Mouse (Mus musculus): ENCODE results near the gene Plppr3. TPM values are rescaled to one million over a fixed set of nuclear protein-coding genes. Genes with fewer than 3 reads are reported as not detected.
"Not testable (repeated sequence)": the region's sequence is repeated elsewhere in the genome, so short reads cannot be mapped to it uniquely, and the experiment has no call there.

Plppr3 gene
- polyA plus RNA-seq, 1 experiment from 2014 or later, result 5.1 TPM

- Histone ChIP-seq H3K27ac (ENCODE audit: low read length) (peak within 1 kb of the TSS; percentile 98), H3K4me1 (ENCODE audit: control insufficient read depth, low read depth, low read length) (peaks cover 24% of the 10 kb centered on the region), H3K36me3 (ENCODE audit: control insufficient read depth, insufficient read depth) (peaks cover 12% of the 10 kb centered on the region), H3K4me3 (ENCODE audit: low read depth, low read length) (peak within 1 kb of the TSS; percentile 95), H3K9me3 (replicated peaks; ENCODE audit: control insufficient read depth, low read length) (no peaks in the 10 kb centered on the region), H3K9ac (ENCODE audit: low read depth, low read length) (peak within 1 kb of the TSS; percentile 100), H3K27me3 (ENCODE audit: control insufficient read depth, insufficient read depth, low read depth, low read length) (no peaks in the 10 kb centered on the region), H3K4me2 (ENCODE audit: low read depth, low read length) (peak within 1 kb of the TSS; percentile 80)
- ATAC-seq (ENCODE audit: low read depth), result peak; percentile 94
- WGBS (ENCODE audit: insufficient replicate concordance), result 1% methylated on average over 52 of the region's 52 CpGs
These were observed 34.0 kb upstream of the Plppr3 start, which contains the start of gene Med16 for GRCm38 (mm10) chr10:79908167-79909091. TSS of gene Med16 (minus strand) at chr10:79908923.

- Histone ChIP-seq H3K4me1 (ENCODE audit: control insufficient read depth, low read depth, low read length) (peaks cover 21% of the 10 kb centered on the region), H3K27me3 (ENCODE audit: control insufficient read depth, insufficient read depth, low read depth, low read length) (no peaks in the 10 kb centered on the region), H3K9me3 (replicated peaks; ENCODE audit: control insufficient read depth, low read length) (no peaks in the 10 kb centered on the region), H3K36me3 (ENCODE audit: control insufficient read depth, insufficient read depth) (peaks cover 12% of the 10 kb centered on the region), H3K27ac (ENCODE audit: low read length) (no peak overlapping the region), H3K9ac (ENCODE audit: low read depth, low read length) (no peak overlapping the region), H3K4me2 (ENCODE audit: low read depth, low read length) (no peak overlapping the region), H3K4me3 (ENCODE audit: low read depth, low read length) (peak overlapping the region; percentile 95; the same call in 1 of the 2 replicates)
- ATAC-seq (ENCODE audit: low read depth), result no peak
- WGBS (ENCODE audit: insufficient replicate concordance), result 90% methylated on average over 10 of the region's 10 CpGs
These were observed 33.0 kb upstream of the Plppr3 start for GRCm38 (mm10) chr10:79907415-79907814.

- H3K27ac ChIP-seq (ENCODE audit: low read length), result no peak overlapping the region
- no peak overlapping the region for H3K4me2 ChIP-seq (ENCODE audit: low read depth, low read length)
- no peak for ATAC-seq (ENCODE audit: low read depth)
- no peak overlapping the region for H3K4me3 ChIP-seq (ENCODE audit: low read depth, low read length)
- H3K36me3 ChIP-seq (ENCODE audit: control insufficient read depth, insufficient read depth), result peaks cover 10% of the 10 kb centered on the region
- 87% methylated on average over 9 of the region's 9 CpGs for WGBS (ENCODE audit: insufficient replicate concordance)
- no peaks in the 10 kb centered on the region for H3K27me3 ChIP-seq (ENCODE audit: control insufficient read depth, insufficient read depth, low read depth, low read length)
- no peaks in the 10 kb centered on the region for H3K9me3 ChIP-seq (replicated peaks; ENCODE audit: control insufficient read depth, low read length)
- H3K4me1 ChIP-seq (ENCODE audit: control insufficient read depth, low read depth, low read length), result peaks cover 19% of the 10 kb centered on the region
- no peak overlapping the region for H3K9ac ChIP-seq (ENCODE audit: low read depth, low read length)
These were observed 32.3 kb upstream of the Plppr3 start for GRCm38 (mm10) chr10:79906712-79907111.

GRCm38 (mm10) chr10:79900951-79901410, 26.5 kb upstream of the Plppr3 start:
- Histone ChIP-seq H3K4me3 (ENCODE audit: low read depth, low read length) (no peak overlapping the region), H3K27ac (ENCODE audit: low read length) (no peak overlapping the region), H3K9ac (ENCODE audit: low read depth, low read length) (no peak overlapping the region), H3K4me1 (ENCODE audit: control insufficient read depth, low read depth, low read length) (peaks cover 8% of the 10 kb centered on the region), H3K4me2 (ENCODE audit: low read depth, low read length) (no peak overlapping the region), H3K27me3 (ENCODE audit: control insufficient read depth, insufficient read depth, low read depth, low read length) (no peaks in the 10 kb centered on the region), H3K36me3 (ENCODE audit: control insufficient read depth, insufficient read depth) (peaks cover 5% of the 10 kb centered on the region; the same call in 1 of the 2 replicates), H3K9me3 (replicated peaks; ENCODE audit: control insufficient read depth, low read length) (no peaks in the 10 kb centered on the region)
- 67% methylated on average over 2 of the region's 2 CpGs for WGBS (ENCODE audit: insufficient replicate concordance)
- no peak for ATAC-seq (ENCODE audit: low read depth)

GRCm38 (mm10) chr10:79897316-79898245, 23.1 kb upstream of the Plppr3 start:
- Histone ChIP-seq H3K36me3 (ENCODE audit: control insufficient read depth, insufficient read depth) (no peaks in the 10 kb centered on the region), H3K4me1 (ENCODE audit: control insufficient read depth, low read depth, low read length) (peaks cover 8% of the 10 kb centered on the region), H3K9ac (ENCODE audit: low read depth, low read length) (no peak overlapping the region), H3K4me2 (ENCODE audit: low read depth, low read length) (peak overlapping the region; percentile 18), H3K27ac (ENCODE audit: low read length) (peak overlapping the region; percentile 69), H3K4me3 (ENCODE audit: low read depth, low read length) (peak overlapping the region; percentile 10), H3K9me3 (replicated peaks; ENCODE audit: control insufficient read depth, low read length) (no peaks in the 10 kb centered on the region), H3K27me3 (ENCODE audit: control insufficient read depth, insufficient read depth, low read depth, low read length) (no peaks in the 10 kb centered on the region)
- 54% methylated on average over 20 of the region's 20 CpGs for WGBS (ENCODE audit: insufficient replicate concordance)
- peak; percentile 85 for ATAC-seq (ENCODE audit: low read depth)

- H3K27me3 ChIP-seq (ENCODE audit: control insufficient read depth, insufficient read depth, low read depth, low read length), result no peaks in the 10 kb centered on the region
- ATAC-seq (ENCODE audit: low read depth), result peak; percentile 7; the same call in 1 of the 2 replicates
- H3K4me1 ChIP-seq (ENCODE audit: control insufficient read depth, low read depth, low read length), result peaks cover 8% of the 10 kb centered on the region
- no peak overlapping the region for H3K4me3 ChIP-seq (ENCODE audit: low read depth, low read length)
- H3K36me3 ChIP-seq (ENCODE audit: control insufficient read depth, insufficient read depth), result no peaks in the 10 kb centered on the region
- peak overlapping the region; percentile 69 for H3K27ac ChIP-seq (ENCODE audit: low read length)
- no peaks in the 10 kb centered on the region for H3K9me3 ChIP-seq (replicated peaks; ENCODE audit: control insufficient read depth, low read length)
- no peak overlapping the region for H3K4me2 ChIP-seq (ENCODE audit: low read depth, low read length)
- no peak overlapping the region for H3K9ac ChIP-seq (ENCODE audit: low read depth, low read length)
- 70% methylated on average over 13 of the region's 13 CpGs for WGBS (ENCODE audit: insufficient replicate concordance)
These were observed 22.4 kb upstream of the Plppr3 start for GRCm38 (mm10) chr10:79896814-79897213.

- 86% methylated on average over 16 of the region's 16 CpGs for WGBS (ENCODE audit: insufficient replicate concordance)
- no peak overlapping the region for H3K4me3 ChIP-seq (ENCODE audit: low read depth, low read length)
- no peak overlapping the region for H3K27ac ChIP-seq (ENCODE audit: low read length)
- H3K4me1 ChIP-seq (ENCODE audit: control insufficient read depth, low read depth, low read length), result peaks cover 8% of the 10 kb centered on the region
- no peak for ATAC-seq (ENCODE audit: low read depth)
- no peak overlapping the region for H3K9ac ChIP-seq (ENCODE audit: low read depth, low read length)
- no peaks in the 10 kb centered on the region for H3K27me3 ChIP-seq (ENCODE audit: control insufficient read depth, insufficient read depth, low read depth, low read length)
- H3K36me3 ChIP-seq (ENCODE audit: control insufficient read depth, insufficient read depth), result no peaks in the 10 kb centered on the region
- H3K9me3 ChIP-seq (replicated peaks; ENCODE audit: control insufficient read depth, low read length), result no peaks in the 10 kb centered on the region
- no peak overlapping the region for H3K4me2 ChIP-seq (ENCODE audit: low read depth, low read length)
These were observed 21.9 kb upstream of the Plppr3 start for GRCm38 (mm10) chr10:79896306-79896705.

GRCm38 (mm10) chr10:79892451-79893118, 18.2 kb upstream of the Plppr3 start:
- not testable (repeated sequence) for H3K4me3 ChIP-seq (ENCODE audit: low read depth, low read length); H3K36me3 ChIP-seq (ENCODE audit: control insufficient read depth, insufficient read depth); H3K4me2 ChIP-seq (ENCODE audit: low read depth, low read length); H3K4me1 ChIP-seq (ENCODE audit: control insufficient read depth, low read depth, low read length); H3K27ac ChIP-seq (ENCODE audit: low read length); H3K27me3 ChIP-seq (ENCODE audit: control insufficient read depth, insufficient read depth, low read depth, low read length); H3K9ac ChIP-seq (ENCODE audit: low read depth, low read length); H3K9me3 ChIP-seq (replicated peaks; ENCODE audit: control insufficient read depth, low read length)
- 38% methylated on average over 22 of the region's 22 CpGs for WGBS (ENCODE audit: insufficient replicate concordance)
- ATAC-seq (ENCODE audit: low read depth), result 0 out of 2 replicates have a peak, but pooled peaks have one; percentile 31
